Mouse (Mus musculus) heart, embryonic 12.5 days (tissue): ENCODE measurements around the gene Ocln. TPM values are rescaled to one million over a fixed set of nuclear protein-coding genes. Genes with fewer than 3 reads are reported as not detected.
"Not testable (repeated sequence)": the region's sequence is repeated elsewhere in the genome, so short reads cannot be mapped to it uniquely, and the experiment has no call there.

Source experiments
- ATAC-seq: fragments of 200-750 bp; cut with Nextera tagmentation; 2 replicates; pipeline ENCODE4 v1.8.0; 2017; ENCODE audit warnings: moderate TSS enrichment, moderate library complexity; ENCODE audit not compliant: insufficient number of reproducible peaks, low FRiP score
- H3K27ac ChIP-seq: fragments of 300-500 bp; sonication (generic); 2 replicates; pipeline ENCODE4 v1.5.1; 2016; ENCODE audit warnings: mild to moderate bottlenecking, moderate library complexity; ENCODE audit not compliant: poor library complexity, severe bottlenecking
- H3K27me3 ChIP-seq: fragments of 300-500 bp; sonication (generic); replicated peaks from 2 replicates; pipeline ENCODE4 v1.6.1; 2016; ENCODE audit warnings: mild to moderate bottlenecking, moderate library complexity
- H3K36me3 ChIP-seq: fragments of 300-500 bp; sonication (generic); 2 replicates; pipeline ENCODE4 v1.6.1; 2016; ENCODE audit warnings: mild to moderate bottlenecking, moderate library complexity
- H3K4me1 ChIP-seq: fragments of 300-500 bp; sonication (generic); replicated peaks from 2 replicates; pipeline ENCODE4 v1.6.1; 2016; ENCODE audit warnings: mild to moderate bottlenecking
- H3K4me2 ChIP-seq: fragments of 300-500 bp; sonication (generic); 2 replicates; pipeline ENCODE4 v1.6.1; 2016; ENCODE audit warnings: mild to moderate bottlenecking, moderate library complexity
- H3K4me3 ChIP-seq: fragments of 300-500 bp; sonication (generic); 2 replicates; pipeline ENCODE4 v1.5.1; 2016; ENCODE audit warnings: mild to moderate bottlenecking
- H3K9ac ChIP-seq: fragments of 300-500 bp; sonication (generic); 2 replicates; pipeline ENCODE4 v1.6.1; 2016; ENCODE audit warnings: mild to moderate bottlenecking, moderate library complexity
- H3K9me3 ChIP-seq: fragments of 300-500 bp; sonication (generic); replicated peaks from 2 replicates; pipeline ENCODE4 v1.6.1; 2016; ENCODE audit warnings: mild to moderate bottlenecking, moderate library complexity
- WGBS: fragments of 180-500 bp; shearing (Covaris S2); methylation state at CpG from one replicate; pipeline ENCODE4 v1.1.7; 2016; 5-methylcytosine and 5-hydroxymethylcytosine counted together
- polyA plus RNA-seq: library from polyadenylated mRNA; unstranded; fragments of >200 nt; fragmentation: Nextera tagmentation; extraction: Ambion mirVana; gene quantifications from 2 replicates; pipeline ENCODE4 v1.2.1, GENCODE M21; 2016

Ocln gene
- polyA plus RNA-seq, 1 experiment from 2014 or later = 1.6 TPM

DNA sequence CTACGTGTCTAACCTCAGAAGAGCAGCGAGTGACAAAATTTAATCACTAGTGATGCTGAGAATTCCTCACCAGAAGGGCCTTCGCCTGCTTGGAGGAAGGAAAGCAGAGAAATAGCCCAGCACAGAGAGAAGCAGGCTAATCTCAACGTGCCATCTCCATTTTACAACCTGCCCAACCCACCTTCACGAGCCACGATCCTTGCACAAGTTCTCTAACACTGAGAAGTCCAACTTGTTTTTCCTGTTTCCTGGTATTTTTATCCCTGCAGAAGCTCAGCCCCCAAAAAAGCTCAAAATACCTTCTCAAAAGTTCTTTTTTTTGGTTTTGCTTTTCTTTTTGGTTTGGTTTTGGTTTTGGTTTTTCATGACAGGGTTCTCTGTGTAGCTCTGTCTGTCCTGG is 34.3 kb downstream of the Ocln start:
- ATAC-seq = no peak
- H3K4me1 ChIP-seq = peaks cover 8% of the 10 kb centered on the region
- no peak overlapping the region for H3K9ac ChIP-seq
- H3K9me3 ChIP-seq = no peaks in the 10 kb centered on the region
- H3K36me3 ChIP-seq = no peaks in the 10 kb centered on the region
- no peak overlapping the region for H3K4me2 ChIP-seq
- no peak overlapping the region for H3K27ac ChIP-seq
- no peaks in the 10 kb centered on the region for H3K27me3 ChIP-seq
- no peak overlapping the region for H3K4me3 ChIP-seq
- 78% methylated on average over 6 of the region's 6 CpGs for WGBS

DNA sequence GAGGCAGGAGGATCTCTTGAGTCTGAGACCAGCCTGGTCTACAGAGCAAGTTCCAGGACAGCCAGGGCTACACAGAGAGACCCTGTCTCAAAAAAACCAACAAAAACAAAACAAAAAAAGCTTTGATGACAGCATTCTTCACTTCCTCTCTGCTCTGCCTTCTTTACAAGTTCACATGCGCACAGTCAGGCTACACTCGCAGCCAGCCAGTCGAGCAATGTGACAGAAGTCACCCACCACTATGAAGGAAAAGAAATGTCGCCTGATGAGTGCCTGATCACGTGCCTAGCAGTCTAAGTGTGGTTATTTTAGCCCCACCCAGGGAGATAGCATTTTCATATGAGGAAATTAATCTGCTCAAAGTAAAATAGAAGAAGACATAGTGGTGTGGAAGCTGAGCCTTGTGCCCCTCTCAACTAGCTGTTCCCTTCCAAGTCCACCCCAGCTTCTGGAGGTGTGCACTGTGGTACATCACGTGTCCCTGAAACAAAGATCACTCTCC is 34.8 kb downstream of the Ocln start:
- Histone ChIP-seq H3K4me2 (no peak overlapping the region), H3K27ac (no peak overlapping the region), H3K4me1 (peaks cover 8% of the 10 kb centered on the region), H3K9ac (no peak overlapping the region), H3K9me3 (no peaks in the 10 kb centered on the region), H3K27me3 (no peaks in the 10 kb centered on the region), H3K4me3 (no peak overlapping the region), H3K36me3 (no peaks in the 10 kb centered on the region)
- no peak for ATAC-seq
- 79% methylated on average over 6 of the region's 6 CpGs for WGBS

DNA sequence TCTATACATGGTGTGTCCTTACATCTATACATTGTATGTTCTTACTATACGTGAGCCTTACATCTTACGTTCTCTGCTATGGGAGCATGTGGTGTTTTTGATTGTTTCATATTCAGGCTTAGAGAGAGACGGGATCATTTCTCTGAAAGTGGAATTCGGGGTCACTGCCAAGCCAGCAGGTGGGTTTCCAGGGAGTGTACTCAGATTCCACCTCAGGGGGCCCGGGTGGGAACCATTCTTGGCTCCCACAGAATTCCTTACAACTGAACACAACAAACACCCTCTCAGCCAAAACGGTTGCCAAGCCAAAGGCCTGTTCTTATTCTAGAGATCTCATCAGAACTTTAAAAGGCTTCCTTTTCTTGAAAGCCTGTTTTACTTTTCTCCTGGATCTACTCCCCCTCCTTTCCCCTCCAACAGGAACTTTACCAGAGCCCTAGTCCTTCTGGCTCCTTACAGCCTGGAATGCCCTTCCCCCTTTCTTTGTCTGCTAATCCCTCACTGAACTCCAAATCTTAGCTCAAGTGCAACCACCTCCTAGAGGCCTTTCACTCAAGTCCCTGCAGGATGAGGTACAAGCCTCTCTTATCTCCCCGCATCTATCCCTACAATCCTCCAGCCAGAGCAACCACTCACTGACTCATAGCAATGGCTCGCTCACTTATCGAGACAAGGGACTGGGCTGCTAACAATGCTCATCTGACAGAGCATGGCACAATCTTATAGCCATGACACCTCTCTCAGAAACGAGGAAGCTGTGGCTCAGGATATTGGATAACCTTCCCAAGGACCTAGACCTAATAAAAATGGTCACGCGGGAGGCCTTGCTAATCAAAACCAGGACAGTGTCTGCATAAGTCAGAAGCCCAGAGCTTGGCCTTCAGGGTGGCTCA is 36.1 kb downstream of the Ocln start:
- H3K27ac ChIP-seq = no peak overlapping the region
- no peak for ATAC-seq
- H3K4me1 ChIP-seq = peaks cover 12% of the 10 kb centered on the region
- H3K4me3 ChIP-seq = no peak overlapping the region
- no peaks in the 10 kb centered on the region for H3K9me3 ChIP-seq
- H3K9ac ChIP-seq = no peak overlapping the region
- H3K4me2 ChIP-seq = no peak overlapping the region
- WGBS = 49% methylated on average over 12 of the region's 12 CpGs
- H3K27me3 ChIP-seq = no peaks in the 10 kb centered on the region
- no peaks in the 10 kb centered on the region for H3K36me3 ChIP-seq

DNA sequence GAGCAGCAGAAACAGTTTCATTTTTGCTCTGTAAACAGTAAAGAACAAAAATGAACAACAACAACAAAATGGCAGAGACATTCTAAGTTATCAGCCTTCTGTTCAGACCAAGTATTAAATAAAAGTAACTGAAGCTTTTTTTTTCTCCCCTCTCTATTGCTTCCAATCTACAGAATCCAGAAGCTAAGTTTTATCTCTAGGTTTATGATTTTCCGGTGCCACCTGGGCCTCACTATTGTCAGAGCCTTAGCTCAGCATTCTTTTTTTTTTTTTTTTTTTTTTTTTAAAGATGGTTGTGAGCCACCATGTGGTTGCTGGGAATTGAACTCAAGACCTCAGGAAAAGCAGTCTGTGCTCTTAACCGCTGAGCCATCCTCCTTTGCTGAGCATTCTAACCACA is 39.7 kb downstream of the Ocln start:
- Histone ChIP-seq H3K27me3 (no peaks in the 10 kb centered on the region), H3K4me2 (no peak overlapping the region), H3K9me3 (no peaks in the 10 kb centered on the region), H3K9ac (no peak overlapping the region), H3K36me3 (no peaks in the 10 kb centered on the region), H3K27ac (no peak overlapping the region), H3K4me3 (no peak overlapping the region), H3K4me1 (peaks cover 16% of the 10 kb centered on the region)
- WGBS = 76% methylated on average over 2 of the region's 2 CpGs
- ATAC-seq = no peak

DNA sequence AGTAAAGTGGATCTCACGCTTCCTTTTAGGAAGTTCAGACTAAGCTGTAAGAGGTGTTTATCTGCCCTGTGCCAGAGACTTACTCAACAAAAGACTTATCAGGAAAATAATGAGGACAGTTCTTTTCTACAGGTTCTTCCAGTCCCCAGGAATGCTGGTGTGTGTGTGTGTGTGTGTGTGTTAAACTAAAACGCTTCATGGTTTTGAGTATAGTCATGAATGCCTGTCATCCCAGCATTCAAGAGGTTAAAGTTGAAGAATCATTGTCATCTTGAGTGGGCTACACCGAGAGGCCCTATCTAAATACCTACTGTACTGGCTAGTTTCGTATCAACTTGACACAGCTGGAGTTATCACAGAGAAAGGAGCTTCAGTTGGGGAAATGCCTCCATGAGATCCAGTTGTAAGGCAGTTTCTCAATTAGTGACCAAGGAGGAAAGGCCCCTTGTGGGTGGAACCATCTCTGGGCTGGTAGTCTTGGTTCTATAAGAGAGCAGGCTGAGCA is 40.6 kb downstream of the Ocln start:
- peaks cover 16% of the 10 kb centered on the region for H3K4me1 ChIP-seq
- H3K27ac ChIP-seq = no peak overlapping the region
- H3K9me3 ChIP-seq = no peaks in the 10 kb centered on the region
- no peak for ATAC-seq
- no peaks in the 10 kb centered on the region for H3K27me3 ChIP-seq
- no peaks in the 10 kb centered on the region for H3K36me3 ChIP-seq
- no peak overlapping the region for H3K4me3 ChIP-seq
- 40% methylated on average over 4 of the region's 4 CpGs for WGBS
- no peak overlapping the region for H3K9ac ChIP-seq
- H3K4me2 ChIP-seq = no peak overlapping the region

DNA sequence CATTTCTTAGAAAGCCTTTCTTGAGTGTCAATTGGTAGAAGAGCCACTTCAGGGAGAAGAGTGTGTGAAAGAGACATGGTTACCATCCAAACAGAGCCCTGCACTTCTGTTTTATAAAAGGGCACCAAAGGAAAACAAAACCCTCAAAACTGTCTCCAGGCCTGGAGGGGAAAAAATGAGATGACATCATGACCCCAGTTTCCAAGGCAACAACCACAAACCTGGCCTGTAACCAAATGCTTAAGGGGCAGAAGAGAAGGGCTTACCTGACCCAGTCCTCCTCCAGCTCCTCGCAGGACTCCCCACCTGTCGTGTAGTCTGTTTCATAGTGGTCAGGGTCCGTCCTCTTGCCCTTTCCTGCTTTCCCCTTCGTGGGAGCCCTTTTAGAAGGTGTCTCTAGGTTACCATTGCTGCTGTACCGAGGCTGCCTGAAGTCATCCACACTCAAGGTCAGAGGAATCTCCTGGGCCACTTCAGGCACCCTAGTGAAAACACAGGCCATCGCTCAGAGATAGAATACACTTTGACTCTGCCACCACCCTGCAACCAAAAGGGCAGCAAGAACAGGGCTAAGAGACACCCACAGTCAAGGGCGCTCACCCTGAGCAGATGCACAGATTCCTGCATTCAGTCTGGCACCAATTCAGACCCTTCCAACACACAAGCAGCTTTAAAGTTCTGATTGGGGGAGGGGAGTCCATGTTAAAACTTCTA is 41.2 kb downstream of the Ocln start:
- 0 out of 2 replicates have a peak, but pooled peaks have one; percentile 25 for ATAC-seq
- Histone ChIP-seq H3K4me1 (peaks cover 10% of the 10 kb centered on the region), H3K27ac (no peak overlapping the region), H3K9me3 (no peaks in the 10 kb centered on the region), H3K9ac (no peak overlapping the region), H3K36me3 (no peaks in the 10 kb centered on the region), H3K4me2 (no peak overlapping the region), H3K27me3 (no peaks in the 10 kb centered on the region), H3K4me3 (no peak overlapping the region)
- WGBS = 62% methylated on average over 7 of the region's 7 CpGs

DNA sequence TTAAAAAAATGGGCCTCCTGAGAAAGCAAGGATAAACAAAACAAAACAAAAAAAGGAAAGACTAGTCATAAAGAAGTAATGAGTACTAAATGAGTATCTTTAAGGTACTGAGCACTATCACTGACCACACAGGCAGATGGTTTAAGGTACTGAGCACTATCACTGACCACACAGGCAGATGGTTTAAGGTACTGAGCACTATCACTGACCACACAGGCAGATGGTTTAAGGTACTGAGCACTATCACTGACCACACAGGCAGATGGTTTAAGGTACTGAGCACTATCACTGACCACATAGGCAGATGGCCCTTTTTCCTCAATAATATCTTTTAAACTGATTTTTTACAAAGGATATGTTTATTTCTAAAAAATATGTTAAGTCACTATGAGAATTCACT is 52.9 kb downstream of the Ocln start:
- H3K27me3 ChIP-seq, H3K4me1 ChIP-seq, H3K9ac ChIP-seq, H3K9me3 ChIP-seq, H3K4me2 ChIP-seq, H3K4me3 ChIP-seq, H3K36me3 ChIP-seq, H3K27ac ChIP-seq, ATAC-seq: not testable (repeated sequence)

DNA sequence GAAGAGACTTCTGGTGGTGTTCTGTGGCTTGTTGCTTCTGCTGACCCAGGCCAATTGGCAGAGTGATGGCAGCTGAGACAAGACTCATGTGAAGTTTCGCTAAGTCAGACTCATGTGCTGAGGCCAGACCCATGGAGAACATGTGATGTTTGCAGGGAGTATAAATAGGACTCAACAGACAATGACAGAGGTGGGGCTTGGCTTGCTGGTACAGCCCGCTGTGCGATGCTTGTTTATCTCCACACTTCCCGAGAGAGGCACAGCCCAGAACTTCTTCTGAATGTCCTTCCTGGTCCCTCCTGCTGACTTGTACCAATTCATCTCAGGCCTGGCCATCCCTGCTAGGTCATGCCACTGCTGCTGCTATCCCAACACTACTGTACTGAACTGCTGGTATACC is 57.2 kb downstream of the Ocln start:
- no peaks in the 10 kb centered on the region for H3K27me3 ChIP-seq
- H3K27ac ChIP-seq = no peak overlapping the region
- H3K4me1 ChIP-seq = peaks cover 13% of the 10 kb centered on the region
- WGBS = 64% methylated on average over 4 of the region's 4 CpGs
- H3K9ac ChIP-seq = no peak overlapping the region
- no peaks in the 10 kb centered on the region for H3K9me3 ChIP-seq
- H3K4me3 ChIP-seq = no peak overlapping the region
- H3K36me3 ChIP-seq = no peaks in the 10 kb centered on the region
- no peak for ATAC-seq
- no peak overlapping the region for H3K4me2 ChIP-seq

DNA sequence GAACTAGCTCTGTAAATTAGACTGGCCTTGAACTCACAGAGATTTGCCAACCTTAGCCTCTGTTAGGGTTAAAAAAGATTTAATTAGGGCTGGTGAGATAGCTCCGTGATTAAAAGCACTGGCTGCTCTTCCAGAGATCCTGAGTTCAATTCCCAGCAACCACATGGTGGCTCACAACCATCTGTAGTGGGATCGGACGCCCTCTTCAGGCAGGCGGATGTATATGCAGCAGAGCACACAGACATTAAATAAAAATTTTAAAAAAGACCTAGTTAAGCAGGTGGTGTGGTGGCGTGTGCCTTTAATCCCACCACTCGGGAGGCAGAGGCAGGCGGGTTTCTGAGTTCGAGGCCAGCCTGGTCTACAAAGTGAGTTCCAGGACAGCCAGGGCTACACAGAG is 58.1 kb downstream of the Ocln start:
- not testable (repeated sequence) for H3K4me2 ChIP-seq, ATAC-seq, H3K4me3 ChIP-seq, H3K27me3 ChIP-seq, H3K36me3 ChIP-seq, H3K27ac ChIP-seq, H3K9ac ChIP-seq, H3K9me3 ChIP-seq
- 61% methylated on average over 8 of the region's 8 CpGs for WGBS
- H3K4me1 ChIP-seq = peaks cover 13% of the 10 kb centered on the region

DNA sequence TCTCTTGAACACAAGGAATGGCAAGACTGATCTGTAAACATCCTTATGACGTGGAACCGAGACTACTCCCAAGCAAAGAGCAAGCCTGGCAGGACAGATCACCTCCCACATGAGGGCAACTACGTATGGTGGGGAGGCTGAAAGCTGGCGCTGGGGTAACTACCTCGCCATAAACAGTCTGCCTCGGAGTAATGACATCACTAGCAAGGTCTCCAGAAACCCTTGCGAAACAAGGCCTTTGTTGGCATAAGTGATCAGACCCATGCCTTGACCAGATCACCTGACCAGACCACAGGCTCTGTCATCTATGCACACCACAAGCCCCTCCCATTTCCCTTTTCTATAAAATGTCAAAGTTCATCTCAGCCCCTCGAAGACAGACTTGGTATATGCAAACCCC is 59.2 kb downstream of the Ocln start:
- peaks cover 13% of the 10 kb centered on the region for H3K4me1 ChIP-seq
- WGBS = 73% methylated on average over 8 of the region's 8 CpGs
- no peaks in the 10 kb centered on the region for H3K27me3 ChIP-seq
- no peaks in the 10 kb centered on the region for H3K9me3 ChIP-seq
- H3K9ac ChIP-seq = no peak overlapping the region
- H3K4me2 ChIP-seq = no peak overlapping the region
- no peak overlapping the region for H3K27ac ChIP-seq
- peaks cover 9% of the 10 kb centered on the region for H3K36me3 ChIP-seq
- no peak for ATAC-seq
- no peak overlapping the region for H3K4me3 ChIP-seq

DNA sequence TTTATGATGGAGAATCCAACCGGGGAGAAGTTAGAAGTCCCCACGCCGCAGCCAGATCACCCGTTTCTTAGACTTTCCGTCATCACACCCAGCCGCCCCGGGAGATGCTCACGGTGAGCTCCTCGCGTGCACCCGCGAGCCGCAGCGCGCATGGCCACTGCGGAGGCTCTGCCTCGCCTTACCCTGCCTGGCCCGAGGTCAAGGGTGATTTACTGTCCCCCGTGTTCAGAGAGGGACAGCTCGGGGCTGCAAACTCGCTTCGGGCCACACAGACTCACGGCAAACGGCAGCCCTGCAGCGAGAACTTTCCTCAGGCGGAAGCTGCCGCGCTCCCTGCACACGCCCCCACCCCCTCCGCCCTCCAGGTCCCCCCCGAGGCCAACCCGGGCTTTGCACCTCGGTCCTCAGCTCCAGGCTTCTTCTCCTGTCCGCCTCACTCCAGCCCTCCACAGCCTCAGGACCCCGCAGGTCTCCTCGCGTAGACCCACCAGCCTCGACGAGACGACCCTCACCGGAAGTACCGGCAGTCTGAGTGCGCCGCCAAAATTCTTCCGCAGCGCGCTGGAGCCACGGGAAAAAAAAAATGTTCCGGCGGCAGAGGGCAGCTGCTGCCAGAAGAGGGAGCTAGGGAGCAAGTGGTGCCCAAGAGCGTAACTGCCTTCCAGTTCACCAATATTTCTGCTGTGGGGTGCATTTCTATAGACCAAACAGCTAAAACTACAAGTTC is 60.3 kb downstream of the Ocln start, which contains the start of gene Gtf2h2:
Gene Gtf2h2 (minus strand): TSS at position 519 of the 727 bp plus-strand sequence.
- no peaks in the 10 kb centered on the region for H3K27me3 ChIP-seq
- H3K4me1 ChIP-seq = peaks cover 13% of the 10 kb centered on the region
- peak within 1 kb of the TSS; percentile 83 for H3K27ac ChIP-seq
- WGBS = under 1% methylated on average over 50 of the region's 51 CpGs
- peak within 1 kb of the TSS; percentile 93 for H3K9ac ChIP-seq
- ATAC-seq = peak; percentile 83
- no peaks in the 10 kb centered on the region for H3K9me3 ChIP-seq
- peak within 1 kb of the TSS; percentile 98 for H3K4me3 ChIP-seq
- peak within 1 kb of the TSS; percentile 76 for H3K4me2 ChIP-seq
- peaks cover 19% of the 10 kb centered on the region for H3K36me3 ChIP-seq
